Mouse (Mus musculus) hindbrain, embryonic 16.5 days (tissue): Measurements from ENCODE around the gene Evpl. TPM values are rescaled to one million over a fixed set of nuclear protein-coding genes. Genes with fewer than 3 reads are reported as not detected.

ENCODE experiments used
- ATAC-seq: fragments of 200-750 bp; cut with Nextera tagmentation; 2 replicates; pipeline ENCODE4 v1.8.0; 2017; ENCODE audit warnings: moderate TSS enrichment, moderate library complexity
- H3K27ac ChIP-seq: fragments of 300-500 bp; sonication (generic); 2 replicates; pipeline ENCODE4 v1.5.1; 2014; ENCODE audit warnings: low read depth, mild to moderate bottlenecking, control low read depth, low read length, moderate library complexity
- H3K27me3 ChIP-seq: fragments of 300-500 bp; sonication (generic); replicated peaks from 2 replicates; pipeline ENCODE4 v1.6.1; 2014; ENCODE audit warnings: low read length; ENCODE audit not compliant: control insufficient read depth, insufficient read depth
- H3K36me3 ChIP-seq: fragments of 300-500 bp; sonication (generic); 2 replicates; pipeline ENCODE4 v1.6.1; 2014; ENCODE audit warnings: mild to moderate bottlenecking, low read length, moderate library complexity, mixed read lengths; ENCODE audit not compliant: control insufficient read depth, insufficient read depth
- H3K4me1 ChIP-seq: fragments of 300-500 bp; sonication (generic); 2 replicates; pipeline ENCODE4 v1.6.1; 2014; ENCODE audit warnings: low read depth, low read length; ENCODE audit not compliant: control insufficient read depth, insufficient read depth
- H3K4me2 ChIP-seq: fragments of 300-500 bp; sonication (generic); 2 replicates; pipeline ENCODE4 v1.6.1; 2014; ENCODE audit warnings: mild to moderate bottlenecking, low read length, control low read depth, moderate library complexity
- H3K4me3 ChIP-seq: fragments of 300-500 bp; sonication (generic); 2 replicates; pipeline ENCODE4 v1.5.1; 2014; ENCODE audit warnings: mild to moderate bottlenecking, low read length, control low read depth, moderate library complexity
- H3K9ac ChIP-seq: fragments of 300-500 bp; sonication (generic); 2 replicates; pipeline ENCODE4 v1.6.1; 2014; ENCODE audit warnings: low read depth, mild to moderate bottlenecking, control low read depth, low read length, moderate library complexity
- H3K9me3 ChIP-seq: fragments of 300-500 bp; sonication (generic); 2 replicates; pipeline ENCODE4 v1.6.1; 2014; ENCODE audit warnings: mild to moderate bottlenecking, low read length, moderate library complexity; ENCODE audit not compliant: control insufficient read depth
- WGBS: fragments of 180-500 bp; shearing (Covaris S2); extraction: QIAGEN DNeasy Blood & Tissue Kit; methylation state at CpG from one replicate; pipeline ENCODE4 v1.1.7; 2014; 5-methylcytosine and 5-hydroxymethylcytosine counted together
- polyA plus RNA-seq: library from polyadenylated mRNA; unstranded; fragments of >200 nt; fragmentation: Nextera tagmentation; extraction: Ambion mirVana; gene quantifications from 2 replicates; pipeline ENCODE4 v1.2.1, GENCODE M21; 2015

Gene Evpl
- polyA plus RNA-seq, 1 experiment from 2014 or later, result 1.1 TPM

- Histone ChIP-seq H3K9ac (no peak overlapping the region), H3K4me3 (no peak overlapping the region), H3K27ac (no peak overlapping the region), H3K4me1 (no peaks in the 10 kb centered on the region), H3K9me3 (no peaks in the 10 kb centered on the region), H3K27me3 (no peaks in the 10 kb centered on the region), H3K36me3 (peaks cover 48% of the 10 kb centered on the region), H3K4me2 (no peak overlapping the region)
- ATAC-seq, result no peak
- WGBS, result 91% methylated on average over 8 of the region's 8 CpGs
Observed at GRCm38 (mm10) chr11:116244580-116244979, 6.7 kb upstream of the Evpl start.

GRCm38 (mm10) chr11:116241744-116242235 lies 3.9 kb upstream of the Evpl start:
- Histone ChIP-seq H3K4me3 (no peak overlapping the region), H3K36me3 (peaks cover 26% of the 10 kb centered on the region), H3K4me2 (no peak overlapping the region), H3K27me3 (peaks cover 11% of the 10 kb centered on the region), H3K4me1 (no peaks in the 10 kb centered on the region), H3K9ac (no peak overlapping the region), H3K9me3 (no peaks in the 10 kb centered on the region), H3K27ac (no peak overlapping the region)
- 39% methylated on average over 12 of the region's 12 CpGs for WGBS
- ATAC-seq, result no peak

DNA sequence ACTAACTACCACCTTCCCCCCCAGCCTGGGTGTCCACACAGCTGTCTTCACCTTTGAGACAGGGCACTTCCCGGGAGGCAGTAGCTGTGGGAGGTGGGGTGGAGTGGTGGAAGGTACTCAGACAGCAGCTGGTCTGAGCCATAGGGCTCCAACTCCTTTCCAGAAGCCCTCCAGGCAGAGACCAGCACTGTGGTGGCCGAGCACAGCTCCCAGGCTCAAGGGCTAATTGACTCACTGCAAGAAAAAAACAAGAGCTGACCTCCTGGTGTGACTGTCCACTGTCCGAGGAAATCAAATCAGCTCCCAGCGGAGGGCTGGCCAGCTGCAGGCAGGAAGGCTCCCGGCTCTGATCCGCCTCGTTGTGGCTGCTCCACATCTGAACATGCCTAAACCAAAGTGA lies 1.9 kb upstream of the Evpl start:
- Histone ChIP-seq H3K9ac (no peak overlapping the region), H3K27ac (no peak overlapping the region), H3K27me3 (peaks cover 11% of the 10 kb centered on the region), H3K4me2 (no peak overlapping the region), H3K4me3 (no peak overlapping the region), H3K9me3 (no peaks in the 10 kb centered on the region), H3K36me3 (peaks cover 7% of the 10 kb centered on the region), H3K4me1 (no peaks in the 10 kb centered on the region)
- no peak for ATAC-seq
- WGBS, result 14% methylated on average over 7 of the region's 7 CpGs

DNA sequence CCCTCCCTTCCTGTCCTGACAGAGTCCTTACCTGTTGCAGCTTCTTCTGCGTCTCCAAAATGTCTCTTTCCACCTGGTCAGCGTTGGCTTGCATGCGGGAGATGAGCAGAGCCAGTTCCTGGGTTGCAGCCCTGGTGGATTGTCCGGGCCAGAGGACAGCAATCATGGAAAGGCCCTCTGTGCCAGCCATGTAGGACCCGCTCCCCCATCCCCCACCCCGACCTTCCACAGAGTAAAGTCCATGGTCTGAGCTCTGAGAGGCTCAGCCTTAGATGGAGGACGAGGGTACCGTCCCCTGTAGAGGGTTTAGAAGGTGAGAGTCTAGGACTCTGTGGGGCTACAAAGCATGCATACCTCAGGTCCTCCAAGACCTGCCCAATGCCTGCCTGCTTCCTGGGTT lies 3.0 kb downstream of the Evpl start:
- Histone ChIP-seq H3K27ac (no peak overlapping the region), H3K4me2 (no peak overlapping the region), H3K27me3 (peaks cover 15% of the 10 kb centered on the region), H3K9ac (no peak overlapping the region), H3K36me3 (no peaks in the 10 kb centered on the region), H3K9me3 (no peaks in the 10 kb centered on the region), H3K4me3 (no peak overlapping the region), H3K4me1 (no peaks in the 10 kb centered on the region)
- no peak for ATAC-seq
- 89% methylated on average over 8 of the region's 8 CpGs for WGBS

GRCm38 (mm10) chr11:116232427-116232826 lies 5.5 kb downstream of the Evpl start:
- Histone ChIP-seq H3K9ac (peak overlapping the region; percentile 41), H3K4me3 (peak overlapping the region; percentile 17), H3K4me1 (no peaks in the 10 kb centered on the region), H3K4me2 (peak overlapping the region; percentile 31), H3K27ac (no peak overlapping the region), H3K27me3 (peaks cover 6% of the 10 kb centered on the region), H3K36me3 (no peaks in the 10 kb centered on the region), H3K9me3 (no peaks in the 10 kb centered on the region)
- peak; percentile 54; the same call in 1 of the 2 replicates for ATAC-seq
- WGBS, result 25% methylated on average over 14 of the region's 17 CpGs

DNA sequence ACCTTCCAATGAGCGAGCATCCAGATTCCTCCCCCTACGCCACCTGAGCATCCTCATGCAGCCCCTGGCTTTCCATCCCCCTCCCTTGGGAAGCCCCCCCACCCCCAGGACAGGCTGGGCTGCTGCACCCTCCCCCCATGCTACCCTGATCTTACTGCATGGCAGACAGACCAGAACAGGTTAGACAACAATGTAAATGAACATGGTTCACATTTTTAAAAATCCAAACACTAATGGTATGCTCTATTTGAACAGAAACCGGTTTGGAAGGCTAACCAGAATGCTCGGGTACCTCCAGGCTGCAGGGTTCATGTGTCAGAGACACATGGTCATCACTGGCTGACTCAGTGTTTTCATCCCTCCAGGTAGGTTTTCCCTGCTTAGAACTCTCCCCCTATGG lies 9.2 kb downstream of the Evpl start:
- H3K9ac ChIP-seq, result no peak overlapping the region
- 85% methylated on average over 4 of the region's 4 CpGs for WGBS

GRCm38 (mm10) chr11:116226414-116226813 lies 11.5 kb downstream of the Evpl start:
- Histone ChIP-seq H3K9me3 (peaks cover 5% of the 10 kb centered on the region; the same call in 1 of the 2 replicates), H3K27ac (no peak overlapping the region), H3K36me3 (no peaks in the 10 kb centered on the region), H3K4me1 (peaks cover 9% of the 10 kb centered on the region), H3K27me3 (peaks cover 22% of the 10 kb centered on the region), H3K9ac (no peak overlapping the region), H3K4me3 (no peak overlapping the region), H3K4me2 (no peak overlapping the region)
- WGBS, result 0% methylated on average over 2 of the region's 2 CpGs
- ATAC-seq, result no peak

More for the DNA sequence above, 9.2 kb downstream of the Evpl start:
- no peaks in the 10 kb centered on the region for H3K4me1 ChIP-seq
- no peak overlapping the region for H3K27ac ChIP-seq
- no peak overlapping the region for H3K4me3 ChIP-seq
- H3K9me3 ChIP-seq, result no peaks in the 10 kb centered on the region
- peaks cover 9% of the 10 kb centered on the region; the same call in 1 of the 2 replicates for H3K27me3 ChIP-seq
- H3K36me3 ChIP-seq, result no peaks in the 10 kb centered on the region
- no peak overlapping the region for H3K4me2 ChIP-seq
- ATAC-seq, result no peak

DNA sequence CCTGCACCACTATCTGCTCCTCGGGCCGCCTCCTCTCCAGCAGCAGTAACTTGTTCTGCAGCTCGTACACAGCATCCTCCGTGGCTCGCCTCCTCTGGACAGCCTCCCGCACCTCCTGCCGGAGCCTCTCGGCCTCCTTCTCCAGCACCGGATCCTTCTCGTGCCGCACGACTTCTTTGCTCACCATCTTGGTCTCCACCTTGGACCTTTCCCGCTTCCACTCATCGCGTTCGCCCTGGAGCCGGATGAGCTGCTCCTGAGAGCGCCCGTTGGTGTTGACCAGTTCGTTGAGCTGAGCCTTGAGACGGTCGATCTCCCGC lies 15.2 kb downstream of the Evpl start:
- Histone ChIP-seq H3K9ac (peak overlapping the region; percentile 54; the same call in 1 of the 2 replicates), H3K27me3 (peaks cover 30% of the 10 kb centered on the region), H3K27ac (no peak overlapping the region), H3K4me1 (peaks cover 22% of the 10 kb centered on the region), H3K4me3 (peak overlapping the region; percentile 32), H3K36me3 (no peaks in the 10 kb centered on the region), H3K9me3 (peaks cover 6% of the 10 kb centered on the region; the same call in 1 of the 2 replicates), H3K4me2 (peak overlapping the region; percentile 53)
- no peak for ATAC-seq
- 12% methylated on average over 23 of the region's 23 CpGs for WGBS

GRCm38 (mm10) chr11:116221931-116222739 lies 15.7 kb downstream of the Evpl start:
- no peak overlapping the region for H3K27ac ChIP-seq
- no peak for ATAC-seq
- H3K4me1 ChIP-seq, result peaks cover 22% of the 10 kb centered on the region
- H3K9ac ChIP-seq, result peak overlapping the region; percentile 54
- peaks cover 6% of the 10 kb centered on the region; the same call in 1 of the 2 replicates for H3K9me3 ChIP-seq
- peaks cover 30% of the 10 kb centered on the region for H3K27me3 ChIP-seq
- H3K4me3 ChIP-seq, result peak overlapping the region; percentile 32
- peak overlapping the region; percentile 53 for H3K4me2 ChIP-seq
- no peaks in the 10 kb centered on the region for H3K36me3 ChIP-seq
- WGBS, result 9% methylated on average over 51 of the region's 53 CpGs
